Mouse (Mus musculus) stomach, postnatal 0 days (tissue): ENCODE measurements around the gene Efna1.

Experiments used
- CTCF ChIP-seq: IDR thresholded peaks from 2 replicates; pipeline ENCODE4 v1.5.1; 2016; ENCODE audit warnings: antibody characterized with exemption, low read depth, mild to moderate bottlenecking, moderate library complexity
- EP300 ChIP-seq: optimal IDR thresholded peaks from 2 replicates; pipeline ENCODE3; 2016; ENCODE audit warnings: antibody characterized with exemption

- TF ChIP-seq CTCF = 0 out of 2 replicates have a peak, but pooled peaks have one; percentile 5
- no peak for TF ChIP-seq EP300
These were observed 814 bp downstream of the Efna1 start for GRCm38 (mm10) chr3:89280050-89280605.
